Mouse (Mus musculus) olfactory bulb, adult 2 months (tissue): ENCODE data around the gene Ppp2r2c.

ENCODE experiments used
- CTCF ChIP-seq: fragments of 200-500 bp; IDR thresholded peaks from 2 replicates; pipeline ENCODE4 v1.5.1; 2012; ENCODE audit warnings: low read depth, mild to moderate bottlenecking, low read length, moderate library complexity; ENCODE audit not compliant: insufficient read depth
- POLR2A ChIP-seq: fragments of 200-500 bp; IDR thresholded peaks from 2 replicates; pipeline ENCODE4 v1.6.1; 2012; ENCODE audit warnings: mild to moderate bottlenecking, low read depth, low read length, moderate library complexity; ENCODE audit not compliant: insufficient read depth

DNA sequence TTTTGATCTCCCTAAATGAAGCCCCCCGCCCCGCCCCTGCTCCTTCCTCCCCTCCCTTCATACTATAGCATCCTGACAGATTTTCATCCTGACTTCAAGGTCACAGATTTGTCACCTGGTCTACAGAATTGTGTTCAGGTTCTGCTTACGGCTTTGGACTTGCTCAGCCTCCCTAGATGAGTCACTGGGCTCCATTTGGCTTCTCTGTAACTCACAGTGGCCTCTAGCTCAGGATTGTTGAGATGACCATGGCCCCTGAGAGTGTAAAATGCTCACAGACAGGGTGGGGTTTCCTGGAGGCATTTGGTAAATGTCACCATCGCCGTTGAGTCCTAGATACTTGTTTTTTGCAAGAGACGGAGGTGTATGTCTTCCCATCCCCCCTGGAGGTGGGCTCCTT, 2.6 kb downstream of the Ppp2r2c start:
- TF ChIP-seq POLR2A (no peak), CTCF (no peak)
